In the genomic region with DNA sequence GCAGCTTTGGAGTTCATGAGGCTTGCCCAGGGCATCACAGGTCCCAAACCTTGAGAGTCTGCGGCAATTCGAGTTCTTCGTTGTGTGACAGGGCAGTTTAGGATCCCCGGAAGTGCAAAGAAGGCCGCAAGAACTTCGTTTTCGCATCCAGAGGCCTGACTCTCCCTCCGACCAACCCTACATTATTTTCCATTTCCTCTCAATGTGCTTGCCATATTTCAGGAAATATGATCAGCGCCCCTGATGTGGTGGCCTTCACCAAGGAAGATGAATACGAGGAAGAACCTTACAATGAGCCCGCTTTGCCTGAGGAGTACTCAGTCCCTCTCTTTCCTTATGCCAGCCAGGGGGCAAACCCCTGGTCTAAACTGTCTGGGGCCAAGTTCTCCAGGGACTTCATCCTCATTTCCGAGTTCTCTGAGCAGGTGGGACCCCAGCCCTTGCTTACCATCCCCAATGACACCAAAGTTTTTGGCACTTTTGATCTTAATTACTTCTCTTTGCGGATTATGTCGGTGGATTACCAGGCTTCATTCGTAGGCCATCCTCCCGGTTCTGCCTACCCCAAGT, we compare ENCODE assay signal across 8 mouse cellular contexts. TPM values are rescaled to one million over a fixed set of nuclear protein-coding genes. Genes with fewer than 3 reads are reported as not detected.
DNase-seq lines count a peak whose midpoint lies in the region; ATAC-seq and TF ChIP-seq lines count a peak whose summit lies in the region.

No protein-coding gene starts in this region.

- TF ChIP-seq POLR2A in small intestine, adult 2 months (IDR thresholded peaks at IDR 0.05; ENCODE audit: low read depth, low read length) = no peak

- WGBS in lung, postnatal 0 days = 24% methylated on average over 16 of the region's 16 CpGs
- WGBS in forebrain, embryonic 13.5 days = 27% methylated on average over 16 of the region's 16 CpGs
- WGBS in limb, embryonic 13.5 days = 27% methylated on average over 16 of the region's 16 CpGs
- 18% methylated on average over 16 of the region's 16 CpGs for WGBS in small intestine, adult 2 months

- no peaks in the 10 kb centered on the region for H3K9me3 ChIP-seq in lung, postnatal 0 days (ENCODE audit: low read length)
- H3K9me3 ChIP-seq in forebrain, embryonic 13.5 days (replicated peaks) = no peaks in the 10 kb centered on the region
- H3K9me3 ChIP-seq in limb, embryonic 13.5 days = no peaks in the 10 kb centered on the region

- intact Hi-C loops in left cerebral cortex, postnatal 14 days (cut with DNase I) = loop anchor here (2.0 to 5.0 kb wide), 2 partner anchors 49 to 54 kb away; partner anchors contain the start of genes Dhrs7b and Mief2

- TF ChIP-seq CTCF in lung, postnatal 0 days (IDR thresholded peaks at IDR 0.05) = no peak
- TF ChIP-seq CTCF in small intestine, adult 2 months (IDR thresholded peaks at IDR 0.05; ENCODE audit: extremely low read depth, insufficient read length, insufficient replicate concordance, low read depth, low read length) = no peak

- no peaks in the 10 kb centered on the region for H3K27me3 ChIP-seq in lung, postnatal 0 days (replicated peaks; ENCODE audit: insufficient read depth, low read length)
- no peaks in the 10 kb centered on the region for H3K27me3 ChIP-seq in forebrain, embryonic 13.5 days
- no peaks in the 10 kb centered on the region for H3K27me3 ChIP-seq in limb, embryonic 13.5 days
- no peaks in the 10 kb centered on the region for H3K27me3 ChIP-seq in small intestine, adult 2 months (ENCODE audit: control insufficient read depth, insufficient read depth, low read length)

- DNase-seq in lung, postnatal 0 days (ENCODE audit: low spot score) = peak; percentile 15
- no peak for DNase-seq in lung, adult 18-20 months
- DNase-seq in left cerebral cortex, postnatal 14 days (ENCODE audit: low spot score in 2 of 2) = no peak
- no peak for DNase-seq in ovary, postnatal 10 days (ENCODE audit: low spot score)
- DNase-seq in ovary, adult 18-20 months (ENCODE audit: low spot score) = no peak

- no peaks in the 10 kb centered on the region; the same call in 1 of the 2 replicates for H3K36me3 ChIP-seq in lung, postnatal 0 days (ENCODE audit: insufficient read depth, low read length)
- H3K36me3 ChIP-seq in forebrain, embryonic 13.5 days (ENCODE audit: poor library complexity, severe bottlenecking) = peaks cover 31% of the 10 kb centered on the region
- peaks cover 41% of the 10 kb centered on the region for H3K36me3 ChIP-seq in limb, embryonic 13.5 days
- peaks cover 3% of the 10 kb centered on the region for H3K36me3 ChIP-seq in small intestine, adult 2 months (ENCODE audit: control insufficient read depth, insufficient read depth, low read length)

- peak overlapping the region; percentile 71 for H3K4me3 ChIP-seq in lung, postnatal 0 days (ENCODE audit: low read depth, low read length)
- H3K4me3 ChIP-seq in forebrain, embryonic 13.5 days = peak overlapping the region; percentile 91
- H3K4me3 ChIP-seq in limb, embryonic 13.5 days = peak overlapping the region; percentile 83
- peak overlapping the region; percentile 78 for H3K4me3 ChIP-seq in small intestine, adult 2 months (ENCODE audit: low read depth, low read length)

- no peak for TF ChIP-seq EP300 in lung, postnatal 0 days (IDR thresholded peaks at IDR 0.05)

- ATAC-seq in lung, postnatal 0 days = no peak
- ATAC-seq in forebrain, embryonic 13.5 days = no peak
- no peak for ATAC-seq in limb, embryonic 13.5 days (ENCODE audit: low FRiP score, low read depth)

- peak overlapping the region; percentile 69 for H3K9ac ChIP-seq in lung, postnatal 0 days (replicated peaks; ENCODE audit: low read depth)
- H3K9ac ChIP-seq in forebrain, embryonic 13.5 days = peak overlapping the region; percentile 80
- peak overlapping the region; percentile 84 for H3K9ac ChIP-seq in limb, embryonic 13.5 days

- H3K4me2 ChIP-seq in lung, postnatal 0 days (replicated peaks; ENCODE audit: low read depth, low read length) = peak overlapping the region; percentile 70
- peak overlapping the region; percentile 86 for H3K4me2 ChIP-seq in forebrain, embryonic 13.5 days
- peak overlapping the region; percentile 91 for H3K4me2 ChIP-seq in limb, embryonic 13.5 days (replicated peaks)

- H3K27ac ChIP-seq in lung, postnatal 0 days (ENCODE audit: low read length) = peak overlapping the region; percentile 78
- H3K27ac ChIP-seq in forebrain, embryonic 13.5 days = no peak overlapping the region
- H3K27ac ChIP-seq in limb, embryonic 13.5 days = no peak overlapping the region
- H3K27ac ChIP-seq in small intestine, adult 2 months (ENCODE audit: insufficient read depth, low read depth, low read length) = peak overlapping the region; percentile 74

- H3K4me1 ChIP-seq in lung, postnatal 0 days (ENCODE audit: insufficient read depth, low read depth, low read length) = peaks cover 59% of the 10 kb centered on the region
- peaks cover 77% of the 10 kb centered on the region for H3K4me1 ChIP-seq in forebrain, embryonic 13.5 days
- peaks cover 74% of the 10 kb centered on the region for H3K4me1 ChIP-seq in limb, embryonic 13.5 days
- H3K4me1 ChIP-seq in small intestine, adult 2 months (ENCODE audit: control insufficient read depth, insufficient read depth, insufficient read length, low read length) = peaks cover 32% of the 10 kb centered on the region

RNA-seq across cellular contexts. Expression of gene Smcr8, which starts 0.6 kb away (rescaled TPM):
- 2.5 and 3.0 TPM in 2 replicates for polyA plus RNA-seq in lung, postnatal 0 days (2015; fragmentation: Nextera tagmentation; extraction: Ambion mirVana)
- polyA plus RNA-seq in forebrain, embryonic 13.5 days (2015; fragmentation: Nextera tagmentation; extraction: Ambion mirVana) = 5.6 and 6.5 TPM in 2 replicates
- 5.4 and 7.0 TPM in 2 replicates for polyA plus RNA-seq in limb, embryonic 13.5 days (2015; fragmentation: Nextera tagmentation; extraction: Ambion mirVana)
- polyA plus RNA-seq in small intestine, adult 2 months (2012; rRNA removed) = 3.8 and 5.8 TPM in 2 replicates
- total RNA-seq in left cerebral cortex, postnatal 14 days (2021) = 10 to 100 TPM; 25.5 to 26.5 TPM

RNA-seq across cellular contexts. Expression of gene Top3a, which starts 0.7 kb away (rescaled TPM):
- 6.1 and 6.7 TPM in 2 replicates for polyA plus RNA-seq in lung, postnatal 0 days (2015; fragmentation: Nextera tagmentation; extraction: Ambion mirVana)
- 14.2 and 15.7 TPM in 2 replicates for polyA plus RNA-seq in forebrain, embryonic 13.5 days (2015; fragmentation: Nextera tagmentation; extraction: Ambion mirVana)
- 18.9 and 22.0 TPM in 2 replicates for polyA plus RNA-seq in limb, embryonic 13.5 days (2015; fragmentation: Nextera tagmentation; extraction: Ambion mirVana)
- 3.0 and 4.7 TPM in 2 replicates for polyA plus RNA-seq in small intestine, adult 2 months (2012; rRNA removed)
- total RNA-seq in left cerebral cortex, postnatal 14 days (2021) = 1 to 10 TPM; 3.4 to 3.9 TPM

RNA-seq across cellular contexts. Expression of gene Shmt1, which starts 33.6 kb away (rescaled TPM):
- polyA plus RNA-seq in lung, postnatal 0 days (2015; fragmentation: Nextera tagmentation; extraction: Ambion mirVana) = 14.4 and 18.4 TPM in 2 replicates
- polyA plus RNA-seq in forebrain, embryonic 13.5 days (2015; fragmentation: Nextera tagmentation; extraction: Ambion mirVana) = 36.9 and 44.6 TPM in 2 replicates
- 47.9 and 52.2 TPM in 2 replicates for polyA plus RNA-seq in limb, embryonic 13.5 days (2015; fragmentation: Nextera tagmentation; extraction: Ambion mirVana)
- 9.7 and 15.3 TPM in 2 replicates for polyA plus RNA-seq in small intestine, adult 2 months (2012; rRNA removed)
- 1 to 10 TPM; 1.7 to 2.8 TPM for total RNA-seq in left cerebral cortex, postnatal 14 days (2021)

RNA-seq across cellular contexts. Expression of gene Mief2, which starts 49.7 kb away (rescaled TPM):
- polyA plus RNA-seq in lung, postnatal 0 days (2015; fragmentation: Nextera tagmentation; extraction: Ambion mirVana) = 14.5 and 15.2 TPM in 2 replicates
- polyA plus RNA-seq in forebrain, embryonic 13.5 days (2015; fragmentation: Nextera tagmentation; extraction: Ambion mirVana) = 16.1 and 17.8 TPM in 2 replicates
- polyA plus RNA-seq in limb, embryonic 13.5 days (2015; fragmentation: Nextera tagmentation; extraction: Ambion mirVana) = 17.9 and 19.7 TPM in 2 replicates
- 9.3 and 9.5 TPM in 2 replicates for polyA plus RNA-seq in small intestine, adult 2 months (2012; rRNA removed)
- total RNA-seq in left cerebral cortex, postnatal 14 days (2021) = 10 to 100 TPM; 22.3 to 27.6 TPM

RNA-seq across cellular contexts. Expression of gene Flii, which starts 50.8 kb away (rescaled TPM):
- 72.4 and 77.3 TPM in 2 replicates for polyA plus RNA-seq in lung, postnatal 0 days (2015; fragmentation: Nextera tagmentation; extraction: Ambion mirVana)
- polyA plus RNA-seq in forebrain, embryonic 13.5 days (2015; fragmentation: Nextera tagmentation; extraction: Ambion mirVana) = 64.2 and 72.5 TPM in 2 replicates
- 65.2 and 68.1 TPM in 2 replicates for polyA plus RNA-seq in limb, embryonic 13.5 days (2015; fragmentation: Nextera tagmentation; extraction: Ambion mirVana)
- 130 and 350 TPM in 2 replicates for polyA plus RNA-seq in small intestine, adult 2 months (2012; rRNA removed)
- 10 to 100 TPM; 42.9 to 49.3 TPM for total RNA-seq in left cerebral cortex, postnatal 14 days (2021)

Comparison
In these comparisons a context has a peak if more than half of its experiments do, and no peak if none do; other contexts are left out.
1. H3K27ac ChIP-seq: peak in lung, postnatal 0 days (single experiment) and small intestine, adult 2 months (single experiment); none in forebrain, embryonic 13.5 days (single experiment) and limb, embryonic 13.5 days (single experiment).
2. Peak in every context shown above with its lines, with median percentiles within 50 percentile points of each other: H3K4me2 ChIP-seq, H3K4me3 ChIP-seq and H3K9ac ChIP-seq.